Mouse (Mus musculus) CH12.LX (cell line): Measurements from ENCODE around the gene Cep41. TPM values are rescaled to one million over a fixed set of nuclear protein-coding genes. Genes with fewer than 3 reads are reported as not detected.

ENCODE experiments used
- DNase-seq: peaks from one replicate; pipeline ENCODE4 v3.0.0-alpha.2; 2013; ENCODE audit errors: extremely low read depth
- H3K27ac ChIP-seq: 2 replicates; pipeline ENCODE4 v1.5.1; 2012; ENCODE audit warnings: low read depth, mild to moderate bottlenecking, control low read depth, moderate library complexity; ENCODE audit not compliant: insufficient read depth
- H3K27me3 ChIP-seq: replicated peaks from 2 replicates; pipeline ENCODE3; 2012; ENCODE audit warnings: inconsistent platforms
- H3K36me3 ChIP-seq, 2 experiments: replicated peaks in 1 of 2; 2 replicates each; pipeline versions ENCODE3 to v1.6.1; 2012; ENCODE audit warnings: inconsistent platforms in 1 of 2, low read length in 1 of 2, mild to moderate bottlenecking in 1 of 2, mixed read lengths in 1 of 2, moderate library complexity in 1 of 2; ENCODE audit not compliant: control insufficient read depth in 1 of 2, insufficient read depth in 1 of 2
- H3K4me1 ChIP-seq, 2 experiments: 2 replicates each; pipeline ENCODE4 v1.6.1; 2012; ENCODE audit warnings: inconsistent platforms in 1 of 2, moderate library complexity in 1 of 2; ENCODE audit not compliant: insufficient read depth in 2 of 2, control insufficient read depth in 1 of 2
- H3K4me2 ChIP-seq: 2 replicates; pipeline ENCODE4 v1.6.1; 2012; ENCODE audit warnings: low read depth, mild to moderate bottlenecking, control low read depth; ENCODE audit not compliant: poor library complexity, insufficient read depth, severe bottlenecking
- H3K4me3 ChIP-seq, 3 experiments: fragments of 150-350 bp in 1 of 3; sonication (generic) in 1 of 3; replicated peaks in 1 of 3; 2 replicates each; pipeline versions ENCODE3 to v1.5.1; 2011 to 2012; ENCODE audit warnings: low read depth in 2 of 3, low read length in 2 of 3, mild to moderate bottlenecking in 2 of 3, moderate library complexity in 2 of 3, control low read depth in 1 of 3, improper control_type of control experiment in 1 of 3, inconsistent platforms in 1 of 3, mixed read lengths in 1 of 3; ENCODE audit not compliant: poor library complexity in 1 of 3
- H3K79me2 ChIP-seq: replicated peaks from 2 replicates; pipeline ENCODE4 v1.6.1; 2012; ENCODE audit warnings: mild to moderate bottlenecking, moderate library complexity; ENCODE audit not compliant: control insufficient read depth, poor library complexity, insufficient read depth, severe bottlenecking; ENCODE audit errors: extremely low read depth
- H3K9ac ChIP-seq: 2 replicates; pipeline ENCODE4 v1.6.1; 2012; ENCODE audit warnings: low read depth, mild to moderate bottlenecking, control low read depth, moderate library complexity; ENCODE audit not compliant: insufficient read depth
- H3K9me3 ChIP-seq: replicated peaks from 2 replicates; pipeline ENCODE3; 2012; ENCODE audit warnings: low read length, inconsistent platforms, mixed read lengths
- BHLHE40 ChIP-seq: IDR thresholded peaks from 2 replicates; pipeline ENCODE4 v1.6.1; 2011; ENCODE audit warnings: mild to moderate bottlenecking, low read depth, low read length, improper control_type of control experiment
- CHD2 ChIP-seq: IDR thresholded peaks from 2 replicates; pipeline ENCODE4 v1.6.1; 2011; ENCODE audit warnings: low read length, improper control_type of control experiment
- CTCF ChIP-seq, 2 experiments: IDR thresholded peaks in 1 of 2; conservative IDR thresholded peaks in 1 of 2; 2 replicates each; pipeline ENCODE4 v1.5.1; 2011 to 2012; ENCODE audit warnings: low read depth in 2 of 2, low read length in 2 of 2, improper control_type of control experiment in 1 of 2, inconsistent platforms in 1 of 2, mild to moderate bottlenecking in 1 of 2, moderate library complexity in 1 of 2
- E2F4 ChIP-seq: IDR thresholded peaks from 2 replicates; pipeline ENCODE4 v1.6.1; 2011; ENCODE audit warnings: low read depth, low read length, improper control_type of control experiment; ENCODE audit not compliant: insufficient replicate concordance
- ELF1 ChIP-seq: IDR thresholded peaks from 2 replicates; pipeline ENCODE4 v1.6.1; 2014; ENCODE audit warnings: low read depth, mild to moderate bottlenecking, inconsistent platforms, low read length, improper control_type of control experiment
- ETS1 ChIP-seq: conservative IDR thresholded peaks from 2 replicates; pipeline ENCODE4 v1.6.1; 2012; ENCODE audit warnings: low read depth, mild to moderate bottlenecking, inconsistent platforms, low read length, improper control_type of control experiment, moderate library complexity
- JUN ChIP-seq: IDR thresholded peaks from 2 replicates; pipeline ENCODE4 v1.6.1; 2011; ENCODE audit warnings: low read depth, mild to moderate bottlenecking, low read length, improper control_type of control experiment, moderate library complexity; ENCODE audit not compliant: insufficient read depth
- JUND ChIP-seq: conservative IDR thresholded peaks from 2 replicates; pipeline ENCODE4 v1.6.1; 2011; ENCODE audit warnings: low read depth, low read length, improper control_type of control experiment
- KAT2A ChIP-seq: IDR thresholded peaks from 2 replicates; pipeline ENCODE4 v1.6.1; 2012; ENCODE audit warnings: low read length, improper control_type of control experiment, inconsistent platforms; ENCODE audit not compliant: insufficient replicate concordance
- MAFK ChIP-seq: IDR thresholded peaks from 2 replicates; pipeline ENCODE4 v1.6.1; 2011; ENCODE audit warnings: low read length, improper control_type of control experiment; ENCODE audit not compliant: insufficient replicate concordance
- MEF2A ChIP-seq: IDR thresholded peaks from 2 replicates; pipeline ENCODE4 v1.6.1; 2014; ENCODE audit warnings: low read depth, mild to moderate bottlenecking, inconsistent platforms, low read length, improper control_type of control experiment, borderline replicate concordance
- MYC ChIP-seq: IDR thresholded peaks from 2 replicates; pipeline ENCODE4 v1.6.1; 2011; ENCODE audit warnings: low read depth, mild to moderate bottlenecking, improper control_type of control experiment, low read length
- NELFE ChIP-seq: IDR thresholded peaks from 2 replicates; pipeline ENCODE4 v1.6.1; 2011; ENCODE audit warnings: low read depth, low read length, improper control_type of control experiment
- PAX5 ChIP-seq: IDR thresholded peaks from 2 replicates; pipeline ENCODE4 v1.6.1; 2012; ENCODE audit warnings: low read length, inconsistent platforms, mixed read lengths
- POLR2AphosphoS2 ChIP-seq: IDR thresholded peaks from 2 replicates; pipeline ENCODE4 v1.6.1; 2011; ENCODE audit warnings: low read depth, low read length, improper control_type of control experiment
- RAD21 ChIP-seq: IDR thresholded peaks from 2 replicates; pipeline ENCODE4 v1.6.1; 2011; ENCODE audit warnings: low read depth, mild to moderate bottlenecking, low read length, improper control_type of control experiment, moderate library complexity
- RCOR1 ChIP-seq: conservative IDR thresholded peaks from 2 replicates; pipeline ENCODE4 v1.6.1; 2012; ENCODE audit warnings: low read depth, mild to moderate bottlenecking, inconsistent platforms, low read length, improper control_type of control experiment
- TCF12 ChIP-seq: IDR thresholded peaks from 2 replicates; pipeline ENCODE4 v1.6.1; 2014; ENCODE audit warnings: low read depth, mild to moderate bottlenecking, inconsistent platforms, low read length, improper control_type of control experiment
- USF1 ChIP-seq: IDR thresholded peaks from 2 replicates; pipeline ENCODE4 v1.6.1; 2014; ENCODE audit warnings: low read depth, mild to moderate bottlenecking, inconsistent platforms, low read length, improper control_type of control experiment
- ZC3H11A ChIP-seq: IDR thresholded peaks from 2 replicates; pipeline ENCODE4 v1.6.1; 2012; ENCODE audit warnings: low read depth, mild to moderate bottlenecking, inconsistent platforms, low read length, improper control_type of control experiment
- ZMIZ1 ChIP-seq: IDR thresholded peaks from 2 replicates; pipeline ENCODE4 v1.6.1; 2012; ENCODE audit warnings: low read depth, mild to moderate bottlenecking, inconsistent platforms, low read length, improper control_type of control experiment
- ZNF384 ChIP-seq: IDR thresholded peaks from 2 replicates; pipeline ENCODE4 v1.6.1; 2012; ENCODE audit warnings: low read depth, low read length, improper control_type of control experiment, inconsistent platforms
- dilution Hi-C: fragments of 300-500 bp; cut with MboI; formaldehyde crosslinking; loops from 2 replicates; pipeline ENCODE4 v1.14.3; 2020; ENCODE audit warnings: low sequenced_read_pairs; ENCODE audit not compliant: extremely low pct_unique_long_range_greater_than_20kb, extremely low pct_ligation_motif_present
- in situ Hi-C: fragments of 300-500 bp; cut with MboI; formaldehyde crosslinking; loops from 3 replicates; pipeline ENCODE4 v1.14.3; 2019; ENCODE audit warnings: low sequenced_read_pairs, low pct_ligation_motif_present, low pct_unique_long_range_greater_than_20kb, mixed read lengths
- polyA plus RNA-seq: library from polyadenylated mRNA; unstranded; fragments of >175 nt; gene quantifications from 2 replicates; pipeline ENCODE4 v1.2.1, GENCODE M21; 2012; ENCODE audit warnings: low read depth; ENCODE audit not compliant: insufficient read length
- total RNA-seq, 2 experiments: library from RNA; depleted of rRNA; stranded (reverse); fragments of 300-350 nt in 1 of 2; fragments of >200 nt in 1 of 2; gene quantifications; 2 replicates each; pipeline ENCODE4 v1.2.3; 2012 to 2014

Cep41 gene
- total and polyA plus RNA-seq, 3 experiments = 4.2 to 11.4 (median 8.7) TPM

DNA sequence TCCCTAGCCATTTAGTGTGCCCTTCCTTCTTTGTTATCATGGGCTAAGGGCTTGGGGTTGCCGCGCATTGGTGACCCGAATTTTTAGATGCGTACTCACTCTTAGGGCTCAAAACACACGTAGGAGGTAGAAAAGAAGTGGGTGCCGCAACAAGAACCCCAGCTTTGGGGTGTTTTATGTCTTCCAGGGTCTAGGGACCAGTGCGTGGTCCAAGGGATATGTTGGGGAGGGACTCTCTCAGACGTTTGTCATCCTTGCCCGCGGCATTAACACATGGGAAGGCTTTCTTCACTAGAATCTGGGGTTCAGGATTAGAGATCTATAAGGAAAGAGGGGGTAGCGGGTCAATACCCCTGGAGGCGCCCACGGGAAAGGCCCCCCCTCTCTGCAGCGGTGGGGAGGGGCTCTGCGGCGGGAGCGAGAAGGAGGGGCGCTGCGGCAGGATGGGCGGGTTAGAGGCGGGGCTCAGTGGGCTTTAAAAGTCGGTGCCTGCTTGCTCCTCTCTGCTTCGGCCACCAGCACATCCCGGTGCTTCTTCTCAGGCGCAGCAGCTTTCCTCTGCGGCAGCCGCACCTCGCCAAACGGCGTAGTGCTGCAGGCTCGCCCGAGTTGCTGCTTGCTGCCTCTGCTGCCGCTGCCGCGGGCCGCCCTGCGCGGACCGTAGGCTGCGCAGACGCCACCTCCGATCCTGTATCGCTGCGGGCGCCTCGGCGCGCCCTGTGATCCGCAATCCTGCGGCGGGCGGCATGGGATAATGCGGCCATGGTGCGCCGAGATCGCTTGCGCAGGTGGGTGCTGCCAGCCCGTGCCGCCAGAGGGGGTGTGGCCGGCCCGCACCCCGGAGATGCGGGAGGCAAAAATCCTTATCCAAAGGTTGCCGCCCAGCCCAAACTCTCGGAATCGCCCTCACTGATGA lies 44.3 kb upstream of the Cep41 start:
- no peak overlapping the region for H3K27ac ChIP-seq
- peaks cover 25% of the 10 kb centered on the region for H3K9me3 ChIP-seq
- no peaks in the 10 kb centered on the region for H3K79me2 ChIP-seq
- H3K9ac ChIP-seq = no peak overlapping the region
- no peaks in the 10 kb centered on the region for H3K27me3 ChIP-seq
- peaks cover 0 to 6% of the 10 kb centered on the region in 2 experiments for H3K36me3 ChIP-seq
- H3K4me2 ChIP-seq = no peak overlapping the region
- TF ChIP-seq MYC (no peak), BHLHE40 (no peak), PAX5 (no peak), ETS1 (no peak), KAT2A (no peak), NELFE (no peak), RAD21 (no peak), ZMIZ1 (no peak), USF1 (no peak), CHD2 (no peak)
- no peaks in the 10 kb centered on the region for H3K4me1 ChIP-seq
- in situ Hi-C loops = no loop called here
- dilution Hi-C loops = no loop called here
- DNase-seq = no peak
- H3K4me3 ChIP-seq = no peak overlapping the region

DNA sequence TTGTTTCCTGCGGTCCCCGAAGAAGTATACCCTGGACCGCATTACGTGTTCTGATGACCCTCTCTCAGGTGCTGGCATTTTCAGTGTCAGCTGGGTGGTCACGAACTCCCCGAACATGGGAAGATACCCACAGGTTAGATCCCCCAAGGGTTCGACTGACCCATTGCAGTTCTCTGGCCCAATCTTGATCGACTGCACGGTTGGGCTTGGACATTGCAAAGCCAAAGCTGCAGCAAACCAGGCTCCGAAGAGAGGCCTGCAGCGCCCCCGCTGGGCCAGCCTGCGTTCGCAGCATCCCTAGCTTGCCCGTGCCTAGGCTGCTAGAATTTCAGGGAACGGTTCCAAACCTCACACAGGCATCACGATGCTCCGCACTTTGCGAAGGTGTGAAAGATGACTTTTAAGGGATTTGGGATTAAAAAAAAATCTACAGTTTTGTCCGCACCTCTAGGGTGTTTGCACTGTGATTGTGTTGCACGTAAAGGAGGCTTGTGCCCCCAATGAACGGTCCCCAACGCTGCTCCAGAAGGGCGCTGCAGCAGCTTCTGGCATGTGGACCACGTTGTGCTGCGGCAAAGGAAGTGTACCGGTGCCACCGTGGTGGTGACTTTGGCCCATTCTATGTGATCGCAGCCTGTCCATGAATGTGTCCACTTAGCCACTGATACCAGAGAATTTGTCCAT lies 43.5 kb upstream of the Cep41 start:
- Histone ChIP-seq H3K4me1 (no peaks in the 10 kb centered on the region), H3K36me3 (no peaks in the 10 kb centered on the region), H3K27ac (no peak overlapping the region), H3K9me3 (peaks cover 25% of the 10 kb centered on the region), H3K9ac (no peak overlapping the region), H3K4me3 (no peak overlapping the region), H3K27me3 (no peaks in the 10 kb centered on the region)
- dilution Hi-C loops = no loop called here
- DNase-seq = no peak
- TF ChIP-seq USF1 = no peak
- TF ChIP-seq ETS1 = no peak
- no peak for TF ChIP-seq ELF1
- no peak for TF ChIP-seq MEF2A
- TF ChIP-seq CTCF (conservative IDR thresholded peaks at IDR 0.05 in 1 of 2, IDR thresholded peaks at IDR 0.05 in 1 of 2; ENCODE audit: low read depth in 2 of 2, low read length in 2 of 2) = no peak
- no peak for TF ChIP-seq JUND
- no peak for TF ChIP-seq RCOR1
- TF ChIP-seq JUN = no peak
- no peak for TF ChIP-seq PAX5
- no peak for TF ChIP-seq TCF12
- no peak for TF ChIP-seq MAFK
- TF ChIP-seq ZC3H11A = no peak
- TF ChIP-seq E2F4 = no peak
- TF ChIP-seq POLR2AphosphoS2 = no peak
- TF ChIP-seq ZNF384 = no peak
- TF ChIP-seq, all 38 proteins: peak for 0
- Histone ChIP-seq H3K79me2 (no peaks in the 10 kb centered on the region), H3K4me2 (no peak overlapping the region)
- in situ Hi-C loops = no loop called here
